Mouse (Mus musculus) heart, embryonic 12.5 days (tissue): ENCODE measurements around the gene Eml2. TPM values are rescaled to one million over a fixed set of nuclear protein-coding genes. Genes with fewer than 3 reads are reported as not detected.

Experiments
- ATAC-seq: fragments of 200-750 bp; cut with Nextera tagmentation; 2 replicates; pipeline ENCODE4 v1.8.0; 2017; ENCODE audit warnings: moderate TSS enrichment, moderate library complexity; ENCODE audit not compliant: insufficient number of reproducible peaks, low FRiP score
- H3K27ac ChIP-seq: fragments of 300-500 bp; sonication (generic); 2 replicates; pipeline ENCODE4 v1.5.1; 2016; ENCODE audit warnings: mild to moderate bottlenecking, moderate library complexity; ENCODE audit not compliant: poor library complexity, severe bottlenecking
- H3K27me3 ChIP-seq: fragments of 300-500 bp; sonication (generic); replicated peaks from 2 replicates; pipeline ENCODE4 v1.6.1; 2016; ENCODE audit warnings: mild to moderate bottlenecking, moderate library complexity
- H3K36me3 ChIP-seq: fragments of 300-500 bp; sonication (generic); 2 replicates; pipeline ENCODE4 v1.6.1; 2016; ENCODE audit warnings: mild to moderate bottlenecking, moderate library complexity
- H3K4me1 ChIP-seq: fragments of 300-500 bp; sonication (generic); replicated peaks from 2 replicates; pipeline ENCODE4 v1.6.1; 2016; ENCODE audit warnings: mild to moderate bottlenecking
- H3K4me2 ChIP-seq: fragments of 300-500 bp; sonication (generic); 2 replicates; pipeline ENCODE4 v1.6.1; 2016; ENCODE audit warnings: mild to moderate bottlenecking, moderate library complexity
- H3K4me3 ChIP-seq: fragments of 300-500 bp; sonication (generic); 2 replicates; pipeline ENCODE4 v1.5.1; 2016; ENCODE audit warnings: mild to moderate bottlenecking
- H3K9ac ChIP-seq: fragments of 300-500 bp; sonication (generic); 2 replicates; pipeline ENCODE4 v1.6.1; 2016; ENCODE audit warnings: mild to moderate bottlenecking, moderate library complexity
- H3K9me3 ChIP-seq: fragments of 300-500 bp; sonication (generic); replicated peaks from 2 replicates; pipeline ENCODE4 v1.6.1; 2016; ENCODE audit warnings: mild to moderate bottlenecking, moderate library complexity
- WGBS: fragments of 180-500 bp; shearing (Covaris S2); methylation state at CpG from one replicate; pipeline ENCODE4 v1.1.7; 2016; 5-methylcytosine and 5-hydroxymethylcytosine counted together
- polyA plus RNA-seq: library from polyadenylated mRNA; unstranded; fragments of >200 nt; fragmentation: Nextera tagmentation; extraction: Ambion mirVana; gene quantifications from 2 replicates; pipeline ENCODE4 v1.2.1, GENCODE M21; 2016

The Eml2 gene
- polyA plus RNA-seq, 1 experiment from 2014 or later, result 18.2 TPM

DNA sequence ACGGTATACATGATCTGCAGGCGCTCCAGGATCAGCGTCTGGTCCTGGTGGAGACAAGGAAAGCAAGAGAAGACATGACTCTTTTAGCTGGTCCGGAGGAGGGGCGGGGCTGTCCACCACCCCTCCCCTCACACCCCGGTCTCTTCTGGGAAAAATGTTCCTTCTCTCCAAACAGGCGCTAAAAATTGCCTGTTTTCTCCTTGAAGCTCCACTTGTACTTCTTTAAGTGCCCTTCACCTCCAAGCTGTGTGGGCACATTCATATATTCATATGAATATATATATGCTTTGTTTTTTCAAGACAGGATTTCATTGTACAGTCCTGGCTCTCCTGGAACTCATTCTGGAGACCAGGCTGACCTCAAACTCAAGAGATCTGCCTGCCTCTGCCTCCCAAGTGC, 13.3 kb upstream of the Eml2 start:
- H3K4me2 ChIP-seq, result no peak overlapping the region
- no peak overlapping the region for H3K4me3 ChIP-seq
- peaks cover 30% of the 10 kb centered on the region for H3K27me3 ChIP-seq
- WGBS, result 77% methylated on average over 7 of the region's 7 CpGs
- H3K9ac ChIP-seq, result no peak overlapping the region
- H3K27ac ChIP-seq, result no peak overlapping the region
- peaks cover 44% of the 10 kb centered on the region for H3K4me1 ChIP-seq
- ATAC-seq, result no peak
- no peaks in the 10 kb centered on the region for H3K36me3 ChIP-seq
- peaks cover 7% of the 10 kb centered on the region for H3K9me3 ChIP-seq

GRCm38 (mm10) chr7:19163752-19164151, 12.5 kb upstream of the Eml2 start:
- no peaks in the 10 kb centered on the region for H3K36me3 ChIP-seq
- ATAC-seq, result no peak
- peak overlapping the region; percentile 27; the same call in 1 of the 2 replicates for H3K9ac ChIP-seq
- no peak overlapping the region for H3K4me3 ChIP-seq
- WGBS, result 29% methylated on average over 12 of the region's 12 CpGs
- H3K4me1 ChIP-seq, result peaks cover 50% of the 10 kb centered on the region
- H3K27me3 ChIP-seq, result peaks cover 25% of the 10 kb centered on the region
- H3K4me2 ChIP-seq, result peak overlapping the region; percentile 63
- peaks cover 7% of the 10 kb centered on the region for H3K9me3 ChIP-seq
- no peak overlapping the region for H3K27ac ChIP-seq

DNA sequence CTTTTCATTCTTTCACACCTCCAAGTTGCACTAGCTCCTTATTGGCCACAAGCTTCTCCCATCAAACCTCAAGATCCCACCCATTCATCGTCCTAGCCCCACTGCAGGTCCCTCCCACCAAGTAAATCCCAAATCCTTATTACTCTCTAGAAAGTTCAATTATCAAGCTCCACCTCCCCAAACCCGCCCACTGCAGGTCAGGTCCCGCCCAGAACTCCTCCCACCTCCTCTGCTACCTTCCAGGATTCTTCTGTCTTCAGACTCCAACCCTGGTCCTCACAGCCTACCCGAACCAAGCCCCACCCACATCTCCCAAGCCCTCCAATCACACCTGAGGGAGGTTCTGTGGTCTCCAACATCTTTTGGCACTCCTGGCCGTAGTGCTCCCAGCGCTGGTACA, 12.0 kb upstream of the Eml2 start:
- H3K9ac ChIP-seq, result peak overlapping the region; percentile 27
- peak overlapping the region; percentile 36; the same call in 1 of the 2 replicates for H3K4me3 ChIP-seq
- H3K9me3 ChIP-seq, result peaks cover 7% of the 10 kb centered on the region
- ATAC-seq, result no peak
- H3K4me2 ChIP-seq, result peak overlapping the region; percentile 63
- peaks cover 23% of the 10 kb centered on the region for H3K27me3 ChIP-seq
- no peak overlapping the region for H3K27ac ChIP-seq
- H3K36me3 ChIP-seq, result no peaks in the 10 kb centered on the region
- H3K4me1 ChIP-seq, result peaks cover 54% of the 10 kb centered on the region
- WGBS, result 5% methylated on average over 6 of the region's 6 CpGs

- 2% methylated on average over 13 of the region's 13 CpGs for WGBS
- Histone ChIP-seq H3K9ac (peak overlapping the region; percentile 57; the same call in 1 of the 2 replicates), H3K9me3 (peaks cover 7% of the 10 kb centered on the region), H3K4me2 (peak overlapping the region; percentile 63), H3K27ac (peak overlapping the region; percentile 34; the same call in 1 of the 2 replicates), H3K4me1 (peaks cover 54% of the 10 kb centered on the region), H3K36me3 (no peaks in the 10 kb centered on the region), H3K27me3 (peaks cover 15% of the 10 kb centered on the region; the same call in 1 of the 2 replicates), H3K4me3 (peak overlapping the region; percentile 36)
- peak; percentile 53; the same call in 1 of the 2 replicates for ATAC-seq
Measured at GRCm38 (mm10) chr7:19164978-19165377, 11.2 kb upstream of the Eml2 start.

GRCm38 (mm10) chr7:19165656-19166423, 10.4 kb upstream of the Eml2 start, which contains the start of gene Gipr:
Gene Gipr, minus strand, starts transcription at chr7:19166127.
- H3K4me3 ChIP-seq, result peak within 1 kb of the TSS; percentile 36
- H3K36me3 ChIP-seq, result no peaks in the 10 kb centered on the region
- peak within 1 kb of the TSS; percentile 57 for H3K9ac ChIP-seq
- peak within 1 kb of the TSS; percentile 63 for H3K4me2 ChIP-seq
- WGBS, result 7% methylated on average over 14 of the region's 14 CpGs
- peak within 1 kb of the TSS; percentile 92 for H3K27ac ChIP-seq
- peaks cover 56% of the 10 kb centered on the region for H3K4me1 ChIP-seq
- peak; percentile 68 for ATAC-seq
- peaks cover 15% of the 10 kb centered on the region; the same call in 1 of the 2 replicates for H3K27me3 ChIP-seq
- peaks cover 7% of the 10 kb centered on the region for H3K9me3 ChIP-seq

DNA sequence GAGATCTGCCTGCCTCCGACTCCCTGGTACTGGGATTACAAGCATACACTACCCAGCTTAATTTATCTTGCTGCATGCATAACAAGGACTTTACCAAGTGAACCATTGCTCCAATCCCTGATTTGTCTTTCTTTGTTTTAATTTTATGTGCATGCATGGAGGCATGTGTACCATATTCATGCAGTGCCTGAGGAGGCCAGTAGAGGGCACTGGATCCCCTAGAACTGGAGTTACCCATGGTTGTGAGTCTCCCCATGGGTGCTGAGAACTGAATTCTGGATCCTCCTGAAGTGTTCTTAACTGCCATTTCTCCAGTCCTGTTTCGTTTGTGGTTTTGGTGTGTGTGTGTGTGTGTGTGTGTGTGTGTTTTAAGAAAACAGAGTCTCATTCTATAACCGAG, 9.2 kb upstream of the Eml2 start:
- Histone ChIP-seq H3K27ac (0 out of 2 replicates have a peak overlapping the region, but pooled peaks have one; percentile 21), H3K4me3 (no peak overlapping the region), H3K9me3 (peaks cover 7% of the 10 kb centered on the region), H3K36me3 (no peaks in the 10 kb centered on the region), H3K9ac (no peak overlapping the region), H3K4me2 (no peak overlapping the region), H3K27me3 (peaks cover 14% of the 10 kb centered on the region; the same call in 1 of the 2 replicates), H3K4me1 (peaks cover 67% of the 10 kb centered on the region)
- no peak for ATAC-seq
- 84% methylated on average over 3 of the region's 3 CpGs for WGBS

DNA sequence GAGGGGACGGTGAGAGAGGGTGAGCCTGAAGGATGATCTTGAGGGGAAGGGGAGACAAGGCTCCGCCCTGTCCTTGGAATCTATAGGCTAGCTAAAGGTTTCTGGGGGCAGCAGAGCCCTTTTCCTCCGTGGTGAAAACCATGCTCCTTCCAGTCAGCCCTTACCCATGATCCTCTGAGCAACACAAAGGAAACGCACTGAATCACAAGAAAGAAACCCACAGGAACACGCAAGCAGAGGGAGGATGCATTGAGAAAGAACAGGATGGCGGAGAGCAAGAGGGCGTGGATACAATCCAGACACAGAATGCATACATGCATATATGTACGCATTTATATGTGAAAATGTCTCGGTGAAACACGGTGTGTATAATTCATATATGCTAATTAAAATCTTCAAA, 6.7 kb upstream of the Eml2 start:
- 57% methylated on average over 10 of the region's 10 CpGs for WGBS
- ATAC-seq, result no peak
- Histone ChIP-seq H3K9ac (no peak overlapping the region), H3K4me2 (no peak overlapping the region), H3K27me3 (no peaks in the 10 kb centered on the region), H3K27ac (peak overlapping the region; percentile 92), H3K36me3 (no peaks in the 10 kb centered on the region), H3K4me3 (no peak overlapping the region), H3K4me1 (peaks cover 71% of the 10 kb centered on the region), H3K9me3 (peaks cover 7% of the 10 kb centered on the region)

DNA sequence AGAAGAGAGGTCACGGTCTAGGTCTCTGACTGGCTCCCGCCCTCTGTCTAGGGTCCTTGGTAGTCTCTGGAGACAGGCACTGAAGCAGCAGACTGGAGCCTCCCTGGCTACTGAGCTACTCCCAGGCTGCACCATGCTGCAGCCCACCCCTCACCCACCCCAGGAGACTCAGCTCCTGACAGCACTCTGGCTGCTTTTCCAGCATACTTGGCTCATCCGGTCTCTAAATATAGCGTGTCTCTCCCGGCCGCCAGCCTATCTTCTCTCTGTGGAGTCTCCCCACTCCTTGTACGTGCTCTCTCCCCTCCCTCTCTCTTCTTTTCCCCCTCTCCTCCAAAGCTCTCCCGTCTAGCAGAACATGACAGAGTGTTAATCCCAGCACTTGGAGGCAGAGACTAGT, 6.1 kb upstream of the Eml2 start:
- H3K36me3 ChIP-seq, result no peaks in the 10 kb centered on the region
- H3K4me2 ChIP-seq, result peak overlapping the region; percentile 19
- H3K9ac ChIP-seq, result 0 out of 2 replicates have a peak overlapping the region, but pooled peaks have one; percentile 19
- H3K27ac ChIP-seq, result peak overlapping the region; percentile 92
- ATAC-seq, result peak; percentile 74
- WGBS, result 12% methylated on average over 8 of the region's 8 CpGs
- H3K9me3 ChIP-seq, result peaks cover 7% of the 10 kb centered on the region
- H3K4me1 ChIP-seq, result peaks cover 65% of the 10 kb centered on the region
- peaks cover 4% of the 10 kb centered on the region for H3K27me3 ChIP-seq
- no peak overlapping the region for H3K4me3 ChIP-seq

- H3K9ac ChIP-seq, result peak overlapping the region; percentile 55
- peak overlapping the region; percentile 92 for H3K27ac ChIP-seq
- 13% methylated on average over 8 of the region's 8 CpGs for WGBS
- H3K9me3 ChIP-seq, result peaks cover 7% of the 10 kb centered on the region
- H3K4me2 ChIP-seq, result peak overlapping the region; percentile 63
- ATAC-seq, result 0 out of 2 replicates have a peak, but pooled peaks have one; percentile 12
- no peaks in the 10 kb centered on the region for H3K36me3 ChIP-seq
- peaks cover 58% of the 10 kb centered on the region for H3K4me1 ChIP-seq
- H3K27me3 ChIP-seq, result peaks cover 20% of the 10 kb centered on the region
- no peak overlapping the region for H3K4me3 ChIP-seq
Measured at GRCm38 (mm10) chr7:19171831-19172230, 4.4 kb upstream of the Eml2 start.

GRCm38 (mm10) chr7:19172874-19173273, 3.3 kb upstream of the Eml2 start:
- H3K4me2 ChIP-seq, result peak overlapping the region; percentile 63
- H3K9ac ChIP-seq, result peak overlapping the region; percentile 39; the same call in 1 of the 2 replicates
- H3K9me3 ChIP-seq, result no peaks in the 10 kb centered on the region
- peaks cover 30% of the 10 kb centered on the region for H3K27me3 ChIP-seq
- peaks cover 59% of the 10 kb centered on the region for H3K4me1 ChIP-seq
- H3K4me3 ChIP-seq, result peak overlapping the region; percentile 30
- peak; percentile 35; the same call in 1 of the 2 replicates for ATAC-seq
- H3K36me3 ChIP-seq, result no peaks in the 10 kb centered on the region
- 5% methylated on average over 17 of the region's 17 CpGs for WGBS
- H3K27ac ChIP-seq, result peak overlapping the region; percentile 92

GRCm38 (mm10) chr7:19176516-19176947, 311 bp downstream of the Eml2 start:
- no peak for ATAC-seq
- peak overlapping the region; percentile 28 for H3K4me3 ChIP-seq
- 0 out of 2 replicates have a peak, but pooled peaks cover 5% of the 10 kb centered on the region for H3K9me3 ChIP-seq
- H3K4me1 ChIP-seq, result peaks cover 40% of the 10 kb centered on the region
- H3K27me3 ChIP-seq, result peaks cover 52% of the 10 kb centered on the region
- H3K4me2 ChIP-seq, result peak overlapping the region; percentile 46
- no peak overlapping the region for H3K27ac ChIP-seq
- WGBS, result 6% methylated on average over 17 of the region's 21 CpGs
- peak overlapping the region; percentile 14; the same call in 1 of the 2 replicates for H3K9ac ChIP-seq
- H3K36me3 ChIP-seq, result no peaks in the 10 kb centered on the region
